ENCODE assay signal across 17 mouse cellular contexts in genomic region chr15:80001601-80002000, GRCm38 (mm10). TPM values are rescaled to one million over a fixed set of nuclear protein-coding genes. Genes with fewer than 3 reads are reported as not detected.
"Had no signal": no experiment of that assay in that cellular context is flagged by ENCODE, and none has a peak within 500 bp of the region (broad histone marks: within the 10 kb centered on the region; RNA-seq: fewer than 3 reads in every experiment).

No protein-coding gene starts in this region.

- H3K27me3 ChIP-seq: kidney, embryonic 15.5 days; liver, embryonic 13.5 days; neural tube, embryonic 13.5 days had no signal

- H3K9me3 ChIP-seq: kidney, embryonic 15.5 days; liver, embryonic 13.5 days; midbrain, embryonic 10.5 days; midbrain, embryonic 13.5 days; neural tube, embryonic 13.5 days had no signal

- ATAC-seq: midbrain, embryonic 13.5 days; midbrain, embryonic 16.5 days had no signal

- H3K27ac ChIP-seq: kidney, embryonic 15.5 days; left cerebral cortex, adult 2 months; liver, embryonic 13.5 days; midbrain, embryonic 13.5 days; neural tube, embryonic 13.5 days had no signal

- H3K36me3 ChIP-seq: liver, embryonic 13.5 days; midbrain, embryonic 10.5 days; midbrain, embryonic 13.5 days; neural tube, embryonic 13.5 days had no signal

- H3K4me3 ChIP-seq: kidney, embryonic 15.5 days; left cerebral cortex, adult 2 months; liver, embryonic 13.5 days; midbrain, embryonic 10.5 days; midbrain, embryonic 13.5 days; myocyte; neural tube, embryonic 13.5 days had no signal

- DNase-seq: kidney, postnatal 10 days; kidney, postnatal 36 days; layer of hippocampus, postnatal 36 days; liver, embryonic 13.5 days; lung, adult 2 months; lung, postnatal 14 days; lung, postnatal 4 days; thymus, adult 18-20 months; thymus, postnatal 25 days had no signal

RNA-seq across cellular contexts. Expression of gene Pdgfb, which starts 13.2 kb away (rescaled TPM):
- total RNA-seq: megakaryocyte progenitor cell, adult 5-6 weeks had no signal
